Mouse (Mus musculus): ENCODE data around the gene Pde4dip.

The Pde4dip gene

GRCm38 (mm10) chr3:97918885-97919550 is 30.5 kb upstream of the Pde4dip start:
- TF ChIP-seq GATA4 (IDR thresholded peaks at IDR 0.05; ENCODE audit: insufficient replicate concordance, low read length): no peak

GRCm38 (mm10) chr3:97915081-97915480 is 26.6 kb upstream of the Pde4dip start:
- TF ChIP-seq GATA4 (IDR thresholded peaks at IDR 0.05; ENCODE audit: insufficient replicate concordance, low read length): no peak

- TF ChIP-seq GATA4 (IDR thresholded peaks at IDR 0.05; ENCODE audit: insufficient replicate concordance, low read length): no peak
These were observed 22.6 kb upstream of the Pde4dip start for GRCm38 (mm10) chr3:97911093-97911492.

DNA sequence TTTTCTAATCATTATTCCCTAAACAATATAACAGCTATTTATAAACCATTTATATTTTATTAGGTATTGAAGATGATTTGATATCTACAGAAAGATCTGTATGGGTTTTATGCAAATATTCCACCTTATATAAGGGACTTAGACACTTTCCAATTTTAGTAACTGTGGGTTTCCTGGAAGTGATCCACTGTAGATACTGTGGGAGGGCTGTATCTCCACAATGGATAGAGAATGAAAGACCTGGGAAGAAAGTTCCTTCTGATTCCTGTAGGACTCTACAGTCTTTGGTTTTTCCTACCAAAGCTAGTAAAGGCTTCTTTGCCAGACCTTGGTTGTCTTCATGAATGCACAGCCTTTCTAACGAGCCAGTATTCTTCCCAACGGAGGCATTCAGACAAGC is 21.2 kb upstream of the Pde4dip start:
- no peak for TF ChIP-seq GATA4 (IDR thresholded peaks at IDR 0.05; ENCODE audit: insufficient replicate concordance, low read length)

GRCm38 (mm10) chr3:97901586-97901985 is 13.1 kb upstream of the Pde4dip start:
- no peak for TF ChIP-seq GATA4 (IDR thresholded peaks at IDR 0.05; ENCODE audit: insufficient replicate concordance, low read length)

GRCm38 (mm10) chr3:97900516-97901490 is 12.3 kb upstream of the Pde4dip start, which contains the start of gene Sec22b:
Gene Sec22b (plus strand): TSS chr3:97901190.
- peak; percentile 20; the same call in 1 of the 2 replicates for TF ChIP-seq GATA4 (IDR thresholded peaks at IDR 0.05; ENCODE audit: insufficient replicate concordance, low read length)

DNA sequence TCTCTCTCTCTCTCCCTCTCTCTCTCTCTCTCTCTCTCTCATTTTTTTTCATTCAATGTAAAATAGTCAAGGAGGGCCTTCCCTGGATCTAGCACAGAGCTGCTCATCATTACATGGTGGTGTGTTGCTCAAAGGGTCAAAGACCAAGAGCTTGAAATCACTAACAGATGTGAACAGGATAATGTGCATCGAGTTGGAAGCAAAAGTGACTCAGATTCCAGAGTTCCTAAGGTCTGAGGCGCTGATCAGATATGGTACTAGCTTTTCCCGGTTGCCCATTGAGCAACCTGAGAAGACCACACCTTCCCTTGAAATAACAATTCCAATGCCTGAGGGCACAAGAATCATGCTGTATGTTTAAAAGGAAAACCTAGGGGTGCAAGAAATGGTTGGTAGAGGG is 9.9 kb upstream of the Pde4dip start:
- TF ChIP-seq GATA4 (IDR thresholded peaks at IDR 0.05; ENCODE audit: insufficient replicate concordance, low read length): no peak

GRCm38 (mm10) chr3:97894695-97895094 is 6.2 kb upstream of the Pde4dip start:
- no peak for TF ChIP-seq GATA4 (IDR thresholded peaks at IDR 0.05; ENCODE audit: insufficient replicate concordance, low read length)

GRCm38 (mm10) chr3:97890205-97890604 is 1.7 kb upstream of the Pde4dip start:
- no peak for TF ChIP-seq GATA4 (IDR thresholded peaks at IDR 0.05; ENCODE audit: insufficient replicate concordance, low read length)

DNA sequence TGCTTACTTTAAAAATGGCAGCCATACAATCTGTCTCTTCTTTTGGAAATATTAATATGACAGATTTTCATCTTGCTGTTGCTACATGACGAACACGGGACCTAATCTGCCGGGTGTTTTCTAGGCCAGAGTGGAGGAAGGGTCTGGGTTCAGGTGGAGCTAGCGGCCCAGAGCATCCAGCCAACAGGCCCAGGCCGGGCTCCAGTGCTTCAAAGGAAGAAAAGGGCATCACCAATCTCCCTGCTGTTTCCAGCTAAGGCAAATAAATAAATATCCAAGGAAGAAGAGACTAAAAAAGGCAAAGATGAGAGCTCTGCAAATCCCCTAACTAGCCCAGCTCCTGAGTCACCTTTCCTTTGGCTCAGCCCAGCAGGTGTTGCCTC is 731 bp downstream of the Pde4dip start:
- TF ChIP-seq GATA4 (IDR thresholded peaks at IDR 0.05; ENCODE audit: insufficient replicate concordance, low read length): no peak

DNA sequence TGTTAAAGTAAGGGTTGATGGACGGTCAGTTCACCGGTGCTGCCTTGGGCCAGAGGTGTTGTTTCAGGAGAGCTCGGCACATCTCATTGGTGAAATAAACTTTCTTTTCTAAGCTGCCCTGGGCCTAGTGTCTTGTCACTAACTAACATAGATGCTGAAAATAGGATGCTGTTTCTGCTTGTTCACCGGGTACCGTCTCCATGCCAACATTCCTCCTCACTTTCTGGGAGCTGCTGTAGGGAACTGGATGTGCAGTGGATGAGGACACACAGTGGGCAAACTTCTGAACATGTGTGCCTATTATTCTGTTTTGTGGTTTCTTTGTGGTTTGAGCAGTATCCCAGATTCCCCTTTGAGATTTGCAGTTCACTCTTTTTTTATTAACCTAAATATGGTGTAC is 6.9 kb downstream of the Pde4dip start:
- TF ChIP-seq GATA4 (IDR thresholded peaks at IDR 0.05; ENCODE audit: insufficient replicate concordance, low read length): no peak

- TF ChIP-seq GATA4 (IDR thresholded peaks at IDR 0.05; ENCODE audit: insufficient replicate concordance, low read length): no peak
These were observed 9.3 kb downstream of the Pde4dip start for GRCm38 (mm10) chr3:97879222-97879621.

DNA sequence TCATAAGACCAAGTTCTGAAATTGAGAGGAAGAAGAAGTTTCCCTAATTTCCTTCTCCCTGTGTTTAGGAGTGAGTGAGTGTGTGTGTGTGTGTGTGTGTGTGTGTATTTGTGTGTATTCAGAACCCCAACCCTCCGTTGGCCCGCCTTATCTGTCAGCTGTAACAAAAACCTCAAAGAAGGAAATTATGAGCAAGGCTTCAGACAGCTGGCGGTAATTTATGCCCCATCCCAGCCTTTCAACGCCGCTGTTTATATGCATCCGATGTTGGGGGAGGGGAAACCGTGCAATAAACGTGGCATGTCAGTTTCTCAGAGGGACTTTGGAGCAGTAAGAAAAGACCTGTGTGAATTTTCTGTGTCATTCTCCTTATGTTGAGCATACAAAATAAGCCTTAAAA is 12.2 kb downstream of the Pde4dip start:
- 0 out of 2 replicates have a peak, but pooled peaks have one; percentile 20 for TF ChIP-seq GATA4 (IDR thresholded peaks at IDR 0.05; ENCODE audit: insufficient replicate concordance, low read length)

- no peak for TF ChIP-seq GATA4 (IDR thresholded peaks at IDR 0.05; ENCODE audit: insufficient replicate concordance, low read length)
These were observed 13.7 kb downstream of the Pde4dip start for GRCm38 (mm10) chr3:97874777-97875176.

GRCm38 (mm10) chr3:97869730-97870129 is 18.8 kb downstream of the Pde4dip start:
- no peak for TF ChIP-seq GATA4 (IDR thresholded peaks at IDR 0.05; ENCODE audit: insufficient replicate concordance, low read length)

DNA sequence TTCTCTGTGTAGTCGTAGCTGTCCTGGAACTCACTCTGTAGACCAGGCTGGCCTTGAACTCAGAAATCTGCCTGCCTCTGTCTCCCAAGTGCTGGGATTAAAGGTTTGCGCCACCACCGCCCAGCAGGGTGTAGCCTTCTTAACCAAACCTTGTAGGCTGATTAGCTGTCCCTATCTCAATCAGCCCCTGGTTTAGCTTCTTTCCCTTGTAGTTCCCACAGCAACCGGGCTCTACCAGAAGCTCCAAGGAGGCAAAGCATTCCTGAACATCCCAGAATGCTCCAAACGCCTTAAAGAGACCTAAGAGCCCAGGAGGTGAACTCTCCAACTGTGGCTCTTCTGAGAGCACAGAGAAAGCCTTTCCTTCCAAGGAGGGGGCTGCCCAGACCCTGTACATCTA is 19.8 kb downstream of the Pde4dip start:
- TF ChIP-seq GATA4 (IDR thresholded peaks at IDR 0.05; ENCODE audit: insufficient replicate concordance, low read length): no peak
